Mouse (Mus musculus) frontal cortex, adult 2 months (tissue): ENCODE data around the gene Fcgr4. TPM values are rescaled to one million over a fixed set of nuclear protein-coding genes. Genes with fewer than 3 reads are reported as not detected.

ENCODE experiments used
- DNase-seq, 2 experiments: peaks; one replicate each; pipeline ENCODE4 v3.0.0; 2022; ENCODE audit warnings: low spot score in 1 of 2; ENCODE audit errors: extremely low spot score in 1 of 2
- polyA plus RNA-seq: library from polyadenylated mRNA; depleted of rRNA; stranded (reverse); fragments of >200 nt; gene quantifications from 2 replicates; pipeline ENCODE4 v1.2.3, GENCODE M21; 2012

The Fcgr4 gene
- polyA plus RNA-seq, 1 experiment: 0.64 TPM

GRCm38 (mm10) chr1:171006905-171007304, 11.8 kb upstream of the Fcgr4 start:
- no peak for DNase-seq

GRCm38 (mm10) chr1:171011733-171012132, 7.0 kb upstream of the Fcgr4 start:
- DNase-seq: no peak

DNA sequence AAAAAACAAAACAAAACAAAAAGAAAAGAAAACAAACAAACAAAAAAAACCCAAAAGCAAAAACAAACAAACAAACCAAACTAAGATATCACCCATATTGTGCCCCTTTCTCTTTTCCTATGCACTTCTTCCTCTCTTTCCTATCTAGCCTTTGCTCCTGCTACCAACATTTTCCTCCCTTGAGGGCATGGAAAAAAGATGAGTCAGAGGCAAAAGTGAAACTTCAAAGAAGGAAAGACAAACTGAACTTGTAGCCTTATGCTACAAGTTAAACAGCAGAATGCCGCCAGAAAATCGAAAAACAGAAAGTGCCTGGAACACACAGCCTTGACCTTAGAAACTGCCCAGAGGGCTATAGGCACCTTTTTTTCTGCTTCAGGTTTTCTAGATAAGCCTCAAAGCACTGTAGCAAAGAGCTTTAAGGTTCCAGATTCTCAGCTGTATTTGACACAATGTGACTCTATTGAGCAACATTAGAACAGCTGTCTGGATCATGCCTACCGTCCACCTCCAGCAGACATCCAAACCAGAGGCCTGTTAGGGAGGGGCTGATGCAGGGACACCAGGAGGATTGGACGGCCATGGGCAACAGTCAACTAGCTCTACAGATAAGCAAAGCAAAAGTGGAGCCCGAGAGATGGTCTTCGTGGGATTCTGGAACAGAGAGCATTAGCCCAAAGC, 1.9 kb upstream of the Fcgr4 start:
- no peak for DNase-seq

DNA sequence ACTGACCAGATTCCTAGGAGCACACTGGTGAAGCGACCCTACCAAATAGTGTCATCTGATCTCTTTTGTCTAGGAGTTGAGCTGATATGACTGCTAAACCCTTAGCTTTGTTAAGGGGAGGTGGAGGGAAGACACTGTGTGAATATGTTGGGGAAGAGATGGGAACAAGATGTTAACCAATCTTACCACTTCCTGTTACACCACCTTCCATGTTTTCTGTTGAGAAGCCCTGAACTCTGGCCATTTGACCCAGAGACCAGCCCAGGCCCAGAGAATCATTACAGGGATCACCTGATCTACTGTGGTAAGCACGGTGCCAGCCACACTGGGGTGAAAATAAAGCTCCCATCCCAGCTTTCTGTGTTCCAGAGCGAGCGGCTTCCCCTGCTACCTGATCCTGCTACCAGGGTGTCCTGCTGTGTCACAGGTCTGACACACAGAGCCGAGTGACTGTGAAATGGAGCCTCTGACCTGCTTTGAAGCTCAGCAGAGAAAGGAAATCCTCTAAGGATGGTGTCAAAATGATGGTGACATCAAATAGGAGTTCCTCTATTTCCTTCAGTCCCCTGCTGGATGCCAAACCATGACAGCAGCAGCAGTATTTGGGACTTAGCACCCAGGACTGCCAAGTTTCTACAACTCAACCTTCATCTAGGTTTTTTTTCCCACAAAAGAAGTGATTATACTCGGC, 1.1 kb upstream of the Fcgr4 start:
- no peak for DNase-seq

DNA sequence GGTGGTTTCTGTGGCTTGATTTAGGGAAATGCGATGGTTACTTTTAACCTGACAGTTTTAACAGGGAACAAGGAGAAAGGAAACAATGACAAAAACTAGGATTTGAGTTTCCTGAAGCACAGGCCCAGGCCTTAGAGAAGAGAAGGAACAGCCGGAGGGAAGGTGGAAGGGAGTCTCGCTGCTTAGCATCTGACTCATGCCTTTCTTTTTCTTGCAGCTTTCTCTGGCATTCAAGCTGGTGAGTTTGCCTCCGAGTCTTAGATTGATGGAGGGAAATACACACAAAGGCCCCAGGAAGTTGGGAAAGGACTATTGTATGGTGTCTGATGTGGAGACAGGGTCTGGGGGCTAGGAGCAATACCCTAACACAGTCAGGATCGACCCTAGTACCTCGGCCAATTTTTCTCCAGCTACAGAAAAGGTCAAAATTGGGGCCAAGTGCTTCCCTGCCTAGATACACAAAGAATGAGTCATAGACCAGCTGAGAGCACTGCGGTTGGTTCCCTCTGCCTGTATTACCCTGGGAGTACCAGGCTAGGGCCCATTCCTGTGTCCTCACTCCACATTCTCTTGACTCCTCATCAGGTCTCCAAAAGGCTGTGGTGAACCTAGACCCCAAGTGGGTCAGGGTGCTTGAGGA, 711 bp downstream of the Fcgr4 start:
- peak; percentile 20 to 60 for DNase-seq

DNA sequence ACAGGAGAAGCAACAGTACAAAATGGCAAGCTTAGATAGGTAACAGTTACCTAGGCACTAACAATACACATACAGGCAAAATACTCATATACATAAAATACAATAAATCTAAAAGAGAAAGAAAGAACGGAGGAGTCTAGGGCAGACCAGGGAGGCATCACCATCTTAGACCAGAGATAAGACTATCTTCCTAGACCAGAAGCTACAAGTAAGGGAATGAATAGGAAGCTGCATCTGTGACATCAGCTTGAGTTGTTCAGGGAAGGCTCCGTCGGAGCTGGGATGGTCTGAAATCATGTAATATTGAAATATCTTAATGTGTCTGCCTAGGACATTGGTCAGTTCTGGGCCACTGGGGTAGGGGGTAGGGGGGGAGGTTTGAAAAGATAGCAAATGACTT, 13.0 kb downstream of the Fcgr4 start:
- no peak for DNase-seq

- no peak for DNase-seq
Observed at GRCm38 (mm10) chr1:171032691-171033090, 14.0 kb downstream of the Fcgr4 start.

DNA sequence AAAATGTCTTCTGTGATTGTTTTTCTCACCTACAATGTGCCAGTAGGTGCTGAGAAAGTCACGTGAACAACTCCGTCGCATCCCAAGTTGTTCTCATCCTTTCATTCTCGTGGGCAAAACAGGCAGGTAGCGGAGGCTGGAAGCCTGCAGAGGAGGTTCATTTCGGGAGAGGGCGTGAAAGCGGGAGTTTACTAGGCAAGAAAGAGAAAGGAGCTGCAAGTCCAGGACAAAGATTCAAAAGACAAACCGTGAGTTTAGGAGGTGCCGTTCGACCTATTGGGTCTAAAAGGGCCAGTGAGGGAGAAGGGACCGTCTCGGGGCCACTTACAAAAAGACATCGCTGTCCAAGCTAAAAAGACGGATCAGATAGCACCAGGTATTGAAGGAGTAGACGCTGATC, 14.5 kb downstream of the Fcgr4 start:
- DNase-seq: peak in 1 of 2 experiments; percentile 53

GRCm38 (mm10) chr1:171033756-171034155, 15.0 kb downstream of the Fcgr4 start:
- peak; percentile 66 to 97 for DNase-seq

DNA sequence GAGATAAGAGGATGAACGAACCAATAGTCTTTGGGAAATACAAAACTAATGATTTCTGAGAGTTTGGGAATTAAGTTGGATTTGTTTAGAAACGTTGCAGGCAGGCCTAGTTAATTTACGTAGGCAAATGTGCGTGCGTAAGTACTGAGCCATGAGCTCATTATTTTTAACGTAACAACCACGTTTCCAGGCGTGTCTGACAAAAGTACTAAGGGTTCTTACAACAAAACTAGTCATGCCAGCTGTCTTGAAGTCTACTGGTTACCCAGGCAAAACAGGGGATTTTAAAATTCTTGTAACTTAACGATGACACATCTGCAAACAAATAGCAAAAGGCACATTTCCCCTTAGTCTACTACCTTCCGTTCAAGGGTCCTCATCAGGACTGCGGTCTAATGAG, 15.5 kb downstream of the Fcgr4 start:
- DNase-seq: peak in 1 of 2 experiments; percentile 51

DNA sequence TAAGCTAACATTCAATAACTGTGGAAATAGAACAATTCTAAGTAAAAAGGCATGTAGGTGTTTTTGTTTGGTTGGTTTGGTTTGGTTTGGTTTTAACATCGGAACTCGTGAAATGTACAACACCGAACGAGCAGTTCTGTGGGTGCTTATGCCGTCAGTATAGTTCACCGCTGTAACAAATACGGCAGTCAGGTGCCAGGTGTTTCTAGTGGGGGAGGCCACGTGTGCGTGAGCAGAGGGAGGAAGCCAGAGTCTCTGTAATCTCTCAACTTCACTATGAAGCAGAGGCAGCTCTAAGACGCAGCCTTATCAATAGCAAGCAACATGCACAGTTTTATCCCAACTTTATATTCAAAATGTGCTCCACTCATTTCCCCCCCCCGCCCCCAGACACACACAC, 16.9 kb downstream of the Fcgr4 start:
- DNase-seq: no peak

DNA sequence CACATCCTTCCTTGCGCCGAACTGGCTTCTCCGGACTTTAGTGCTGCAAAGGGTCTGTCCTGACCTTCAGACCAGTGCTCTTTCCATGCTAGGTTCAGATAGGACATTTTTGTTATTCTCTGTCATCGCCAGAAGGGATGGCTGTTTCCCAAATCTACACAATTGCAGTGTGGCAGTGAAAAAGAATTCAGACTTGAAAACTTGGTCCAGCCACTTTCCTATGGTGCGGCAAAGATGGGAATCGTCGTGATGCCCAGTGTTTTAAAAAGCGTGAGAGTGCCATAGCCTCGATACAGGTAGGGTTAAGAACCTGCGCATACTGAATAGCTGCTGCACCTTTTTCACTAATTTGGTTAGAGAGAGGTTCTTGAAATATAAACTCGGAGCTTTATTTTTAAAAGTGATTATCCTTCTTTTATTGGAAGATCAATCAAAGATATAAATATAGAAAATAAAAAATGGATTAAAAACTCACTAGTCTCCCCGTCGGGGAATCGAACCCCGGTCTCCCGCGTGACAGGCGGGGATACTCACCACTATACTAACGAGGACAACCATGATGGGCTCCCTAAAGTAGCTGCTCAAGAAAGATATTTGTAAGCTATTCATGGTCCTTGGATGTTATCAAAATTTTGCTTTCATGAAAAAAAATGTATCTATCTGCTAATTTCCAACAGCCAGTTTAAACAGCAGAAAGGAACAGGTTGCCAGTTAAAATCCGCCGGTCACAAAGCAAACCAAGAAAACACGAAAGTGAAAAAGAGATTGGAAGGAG, 18.0 kb downstream of the Fcgr4 start:
- peak; percentile 28 to 96 for DNase-seq

GRCm38 (mm10) chr1:171037861-171038721, 19.4 kb downstream of the Fcgr4 start:
- DNase-seq: peak; percentile 66 to 95

DNA sequence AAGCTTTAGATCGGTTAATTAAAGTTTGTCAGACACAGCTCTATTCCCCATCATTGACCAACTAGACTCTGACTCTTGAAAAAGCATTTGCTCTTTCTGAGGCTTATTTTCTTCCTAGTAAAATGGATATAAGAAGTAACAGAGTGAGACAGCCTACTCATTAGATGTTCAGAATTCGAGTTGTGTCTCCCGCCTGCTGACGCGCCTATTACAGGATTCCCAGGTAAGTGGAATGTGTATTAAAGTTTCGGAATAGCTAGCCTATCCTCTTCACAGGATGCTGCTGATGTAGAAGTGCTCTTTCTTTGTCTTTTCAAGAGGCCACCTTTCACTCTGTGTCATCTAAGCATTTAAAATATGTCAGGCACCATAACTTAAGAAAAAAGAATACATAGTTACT, 20.4 kb downstream of the Fcgr4 start:
- DNase-seq: no peak

- no peak for DNase-seq
Observed at GRCm38 (mm10) chr1:171039880-171040279, 21.2 kb downstream of the Fcgr4 start.

GRCm38 (mm10) chr1:171043594-171044153, 25.0 kb downstream of the Fcgr4 start:
- DNase-seq: no peak

DNA sequence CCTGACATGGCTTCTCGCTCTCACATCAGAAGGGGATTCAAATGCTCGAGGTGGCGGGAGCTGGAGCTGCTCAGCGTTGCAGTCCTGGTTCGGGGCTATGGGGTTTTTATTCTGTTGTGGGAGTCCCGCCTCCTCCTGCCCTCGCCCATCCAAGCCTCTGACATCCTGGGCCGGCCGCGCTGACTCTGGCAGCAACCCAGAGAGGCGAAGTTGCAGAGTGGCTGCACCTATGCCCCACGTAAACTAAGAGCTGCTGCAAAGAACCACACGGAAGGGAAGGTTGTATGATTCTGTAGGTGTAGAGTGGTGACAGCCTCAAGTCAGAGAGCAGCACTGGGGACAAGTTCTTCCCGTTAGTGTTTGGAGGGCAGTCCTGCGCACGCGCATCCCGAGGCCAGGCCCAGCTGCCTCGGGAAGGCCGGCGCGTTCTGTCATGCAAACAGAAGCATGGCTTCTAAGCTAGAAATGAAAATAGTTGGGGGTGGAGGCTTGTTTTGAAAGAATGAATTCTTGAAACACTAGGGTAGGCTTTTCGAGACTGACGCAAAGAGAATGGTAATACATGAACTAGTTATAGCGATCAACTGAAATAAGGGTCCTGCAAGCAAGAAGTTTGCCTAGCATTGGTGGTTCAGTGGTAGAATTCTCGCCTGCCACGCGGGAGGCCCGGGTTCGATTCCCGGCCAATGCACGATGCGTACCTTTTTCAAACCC, 25.8 kb downstream of the Fcgr4 start:
- DNase-seq: peak; percentile 70 to 92

DNA sequence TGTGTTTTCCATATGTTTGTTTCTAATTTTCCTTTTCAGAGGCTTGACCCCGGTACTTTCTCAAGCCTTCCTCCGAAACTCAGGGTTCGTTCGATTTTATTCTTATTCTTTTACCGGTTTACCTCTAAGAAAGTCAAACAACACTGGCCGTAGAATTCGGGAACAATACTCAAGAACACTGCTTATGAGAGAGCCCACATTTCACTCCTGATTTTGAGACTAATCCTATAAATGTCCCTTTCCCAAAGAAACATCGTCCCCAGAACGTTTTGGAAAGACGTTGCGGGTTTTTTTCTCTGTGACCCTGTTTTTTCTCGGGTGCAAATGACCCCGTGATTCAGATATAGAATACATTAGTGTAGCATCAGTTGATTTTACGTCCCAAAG, 26.4 kb downstream of the Fcgr4 start:
- DNase-seq: no peak

DNA sequence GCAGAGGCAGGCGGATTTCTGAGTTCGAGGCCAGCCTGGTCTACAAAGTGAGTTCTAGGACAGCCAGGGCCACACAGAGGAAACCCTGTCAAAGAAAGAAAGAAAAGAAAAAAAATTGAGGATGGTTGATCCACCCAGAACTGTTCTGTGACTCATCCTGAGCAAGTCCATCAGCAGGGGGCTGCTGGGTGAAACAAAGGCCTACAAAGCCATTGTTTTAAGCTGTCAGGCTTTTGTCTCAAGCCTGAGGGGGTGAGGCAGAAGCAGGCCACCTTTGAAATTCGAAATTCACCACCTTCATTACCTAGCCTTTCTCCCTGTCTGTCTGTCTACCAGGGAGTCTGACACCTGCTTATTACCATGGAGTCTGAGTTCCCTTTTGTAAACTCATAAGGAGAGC, 27.8 kb downstream of the Fcgr4 start:
- DNase-seq: no peak
